Mouse (Mus musculus) bone marrow macrophage, adult 2 months (primary cell): ENCODE measurements around the gene Tnfrsf19. TPM values are rescaled to one million over a fixed set of nuclear protein-coding genes. Genes with fewer than 3 reads are reported as not detected.

Source experiments
- H3K27ac ChIP-seq: 2 replicates; pipeline ENCODE4 v1.5.1; 2012; ENCODE audit warnings: low read depth, low read length; ENCODE audit not compliant: insufficient read depth
- H3K4me1 ChIP-seq: 2 replicates; pipeline ENCODE4 v1.6.1; 2012; ENCODE audit warnings: low read length; ENCODE audit not compliant: control insufficient read depth, insufficient read depth
- H3K4me3 ChIP-seq: 2 replicates; pipeline ENCODE4 v1.5.1; 2012; ENCODE audit warnings: mild to moderate bottlenecking, low read length, moderate library complexity; ENCODE audit not compliant: insufficient read depth
- CTCF ChIP-seq: IDR thresholded peaks from 2 replicates; pipeline ENCODE4 v1.5.1; 2012; ENCODE audit warnings: low read depth, mild to moderate bottlenecking, low read length, moderate library complexity
- POLR2A ChIP-seq: IDR thresholded peaks from 2 replicates; pipeline ENCODE4 v1.6.1; 2012; ENCODE audit warnings: mild to moderate bottlenecking, low read depth, low read length, borderline replicate concordance
- polyA plus RNA-seq: library from polyadenylated mRNA; stranded (reverse); fragments of >200 nt; gene quantifications from 2 replicates; pipeline ENCODE4 v1.2.4, GENCODE M21; 2012; ENCODE audit not compliant: missing spikeins, insufficient read depth, insufficient read length

Tnfrsf19 gene
- polyA plus RNA-seq, 1 experiment, result not detected

- no peaks in the 10 kb centered on the region for H3K4me1 ChIP-seq
- TF ChIP-seq CTCF, result no peak
- TF ChIP-seq POLR2A, result no peak
These were observed 9.6 kb upstream of the Tnfrsf19 start for GRCm38 (mm10) chr14:61055864-61056263.

GRCm38 (mm10) chr14:61052163-61052562 is 5.9 kb upstream of the Tnfrsf19 start:
- TF ChIP-seq POLR2A, result no peak
- TF ChIP-seq CTCF, result no peak
- Histone ChIP-seq H3K4me1 (no peaks in the 10 kb centered on the region), H3K4me3 (no peak overlapping the region), H3K27ac (no peak overlapping the region)

More at GRCm38 (mm10) chr14:61055864-61056263, 9.6 kb upstream of the Tnfrsf19 start:
- H3K27ac ChIP-seq, result no peak overlapping the region
- H3K4me3 ChIP-seq, result no peak overlapping the region

- Histone ChIP-seq H3K4me3 (peak overlapping the region; percentile 14), H3K4me1 (no peaks in the 10 kb centered on the region), H3K27ac (no peak overlapping the region)
- no peak for TF ChIP-seq POLR2A
- TF ChIP-seq CTCF, result no peak
These were observed 722 bp downstream of the Tnfrsf19 start for GRCm38 (mm10) chr14:61045446-61046090.

GRCm38 (mm10) chr14:61044316-61044715 is 2.0 kb downstream of the Tnfrsf19 start:
- TF ChIP-seq POLR2A, result no peak
- no peak for TF ChIP-seq CTCF
- Histone ChIP-seq H3K4me3 (no peak overlapping the region), H3K4me1 (no peaks in the 10 kb centered on the region), H3K27ac (no peak overlapping the region)

- no peak for TF ChIP-seq CTCF
- no peak for TF ChIP-seq POLR2A
These were observed 2.6 kb downstream of the Tnfrsf19 start for GRCm38 (mm10) chr14:61043511-61044310.

GRCm38 (mm10) chr14:61042291-61042690 is 4.0 kb downstream of the Tnfrsf19 start:
- no peak for TF ChIP-seq CTCF
- Histone ChIP-seq H3K4me1 (no peaks in the 10 kb centered on the region), H3K4me3 (no peak overlapping the region), H3K27ac (no peak overlapping the region)

More at GRCm38 (mm10) chr14:61043511-61044310, 2.6 kb downstream of the Tnfrsf19 start:
- Histone ChIP-seq H3K4me1 (no peaks in the 10 kb centered on the region), H3K4me3 (no peak overlapping the region), H3K27ac (no peak overlapping the region)

- no peaks in the 10 kb centered on the region for H3K4me1 ChIP-seq
- H3K4me3 ChIP-seq, result no peak overlapping the region
- H3K27ac ChIP-seq, result no peak overlapping the region
- TF ChIP-seq CTCF, result no peak
- no peak for TF ChIP-seq POLR2A
These were observed 6.1 kb downstream of the Tnfrsf19 start for GRCm38 (mm10) chr14:61040236-61040635.

- Histone ChIP-seq H3K4me1 (no peaks in the 10 kb centered on the region), H3K27ac (no peak overlapping the region), H3K4me3 (no peak overlapping the region)
- TF ChIP-seq CTCF, result no peak
These were observed 8.2 kb downstream of the Tnfrsf19 start for GRCm38 (mm10) chr14:61038082-61038472.

GRCm38 (mm10) chr14:61037321-61038081 is 8.8 kb downstream of the Tnfrsf19 start:
- no peak overlapping the region for H3K27ac ChIP-seq
- TF ChIP-seq POLR2A, result no peak
- no peak for TF ChIP-seq CTCF
- H3K4me3 ChIP-seq, result peak overlapping the region; percentile 48
- H3K4me1 ChIP-seq, result no peaks in the 10 kb centered on the region

- TF ChIP-seq CTCF (no peak), POLR2A (no peak)
- Histone ChIP-seq H3K27ac (no peak overlapping the region), H3K4me3 (no peak overlapping the region), H3K4me1 (no peaks in the 10 kb centered on the region)
These were observed 15.9 kb downstream of the Tnfrsf19 start for GRCm38 (mm10) chr14:61030366-61030765.
